In genomic region chr17:56753452-56753851, GRCm38 (mm10) we compare ENCODE assay signal across 10 mouse cellular contexts.
"Had no signal": no experiment of that assay in that cellular context is flagged by ENCODE, and none has a peak within 500 bp of the region (broad histone marks: within the 10 kb centered on the region; RNA-seq: fewer than 3 reads in every experiment).

No protein-coding gene starts in this region.

- H3K4me2 ChIP-seq: limb, embryonic 12.5 days; midbrain, embryonic 12.5 days had no signal

- DNase-seq: kidney, adult 8-10 months; lung, adult 2 months; lung, postnatal 14 days had no signal

- H3K9ac ChIP-seq: limb, embryonic 12.5 days; liver, embryonic 14.5 days; midbrain, embryonic 12.5 days had no signal

- H3K36me3 ChIP-seq: limb, embryonic 12.5 days; midbrain, embryonic 12.5 days had no signal

- H3K27ac ChIP-seq: left cerebral cortex, adult 2 months; limb, embryonic 12.5 days; liver, embryonic 14.5 days; midbrain, embryonic 12.5 days; stomach, postnatal 0 days had no signal

- H3K9me3 ChIP-seq: midbrain, embryonic 12.5 days had no signal

- ATAC-seq: intestine, postnatal 0 days; midbrain, embryonic 16.5 days had no signal

- H3K4me3 ChIP-seq: left cerebral cortex, adult 2 months; limb, embryonic 12.5 days; midbrain, embryonic 12.5 days had no signal
